Mouse (Mus musculus) liver, postnatal 0 days (tissue): ENCODE measurements at regions not wholly inside any gene's neighbourhood (a gene's known extent, or its start where the extent isn't known, plus 50 kb on each side); places are given as distances from the start of the nearest gene placed in this dataset.

Experiments used
- ATAC-seq: fragments of 200-750 bp; cut with Nextera tagmentation; 2 replicates; pipeline ENCODE4 v1.8.0; 2017; ENCODE audit warnings: mild to moderate bottlenecking, moderate library complexity
- DNase-seq: peaks from one replicate; pipeline ENCODE4 v3.0.0-alpha.2; 2016
- H3K27ac ChIP-seq: fragments of 300-500 bp; sonication (generic); 2 replicates; pipeline ENCODE4 v1.5.1; 2014; ENCODE audit warnings: antibody characterized with exemption, moderate library complexity, mild to moderate bottlenecking, low read depth
- H3K27me3 ChIP-seq: fragments of 300-500 bp; sonication (generic); 2 replicates; pipeline ENCODE4 v1.6.1; 2014; ENCODE audit warnings: low read length, control low read depth, mixed read lengths; ENCODE audit not compliant: insufficient read depth
- H3K36me3 ChIP-seq: fragments of 300-500 bp; sonication (generic); replicated peaks from 2 replicates; pipeline ENCODE4 v1.6.1; 2014; ENCODE audit warnings: mild to moderate bottlenecking, control low read depth, low read length, moderate library complexity, mixed read lengths; ENCODE audit not compliant: insufficient read depth
- H3K4me1 ChIP-seq: fragments of 300-500 bp; sonication (generic); 2 replicates; pipeline ENCODE4 v1.6.1; 2014; ENCODE audit warnings: antibody characterized with exemption, mild to moderate bottlenecking, control low read depth; ENCODE audit not compliant: insufficient read depth
- H3K4me2 ChIP-seq: fragments of 300-500 bp; sonication (generic); 2 replicates; pipeline ENCODE4 v1.6.1; 2014; ENCODE audit warnings: low read depth, mild to moderate bottlenecking, low read length, moderate library complexity, mixed read lengths
- H3K4me3 ChIP-seq: fragments of 300-500 bp; sonication (generic); 2 replicates; pipeline ENCODE4 v1.5.1; 2014; ENCODE audit warnings: low read depth, low read length
- H3K9ac ChIP-seq: fragments of 300-500 bp; sonication (generic); replicated peaks from 2 replicates; pipeline ENCODE4 v1.6.1; 2014; ENCODE audit warnings: mild to moderate bottlenecking, moderate library complexity
- H3K9me3 ChIP-seq: fragments of 300-500 bp; sonication (generic); 2 replicates; pipeline ENCODE4 v1.6.1; 2016; ENCODE audit warnings: mild to moderate bottlenecking, control low read depth, low read length, mixed read lengths
- CTCF ChIP-seq: sonication (generic); IDR thresholded peaks from 2 replicates; pipeline ENCODE4 v1.5.1; 2016; ENCODE audit warnings: antibody characterized with exemption, low read depth
- EP300 ChIP-seq: IDR thresholded peaks from 2 replicates; pipeline ENCODE4 v1.6.1; 2016; ENCODE audit warnings: antibody characterized with exemption, low read depth, mild to moderate bottlenecking
- WGBS: fragments of 180-500 bp; shearing (Covaris S2); extraction: QIAGEN DNeasy Blood & Tissue Kit; methylation state at CpG from one replicate; pipeline ENCODE4 v1.1.7; 2014; ENCODE audit not compliant: insufficient replicate concordance; 5-methylcytosine and 5-hydroxymethylcytosine counted together

- Histone ChIP-seq H3K9ac (no peak overlapping the region), H3K9me3 (no peaks in the 10 kb centered on the region), H3K4me1 (no peaks in the 10 kb centered on the region), H3K36me3 (no peaks in the 10 kb centered on the region), H3K27ac (no peak overlapping the region), H3K4me2 (no peak overlapping the region), H3K27me3 (no peaks in the 10 kb centered on the region), H3K4me3 (no peak overlapping the region)
- TF ChIP-seq CTCF (no peak), EP300 (no peak)
- ATAC-seq (no peak), DNase-seq (no peak)
- 54% methylated on average over 7 of the region's 7 CpGs for WGBS
These were observed 295.6 kb upstream of the Veph1 start for GRCm38 (mm10) chr3:66592259-66592658.

DNA sequence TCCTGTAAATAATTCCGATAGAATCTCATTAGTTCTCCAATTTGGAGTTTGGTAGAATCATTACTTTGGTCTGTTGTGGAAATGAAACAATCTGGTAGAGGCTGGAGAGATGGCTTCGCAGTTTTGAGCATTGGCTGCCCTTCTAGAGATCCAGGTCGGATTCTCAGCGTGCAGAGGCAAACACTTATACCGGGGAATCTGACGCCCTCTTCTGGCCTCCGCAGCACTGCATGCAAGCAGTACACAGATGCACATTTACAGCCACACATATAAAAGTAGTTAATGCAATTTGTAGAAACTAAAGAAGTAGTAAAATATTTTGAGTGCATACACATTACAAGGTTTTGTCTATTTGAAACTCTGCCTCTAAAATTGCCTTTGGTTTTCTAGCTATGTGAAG is 294.1 kb upstream of the Veph1 start:
- Histone ChIP-seq H3K27ac (no peak overlapping the region), H3K9me3 (no peaks in the 10 kb centered on the region), H3K4me1 (no peaks in the 10 kb centered on the region), H3K4me3 (no peak overlapping the region), H3K9ac (no peak overlapping the region), H3K4me2 (no peak overlapping the region), H3K27me3 (no peaks in the 10 kb centered on the region), H3K36me3 (no peaks in the 10 kb centered on the region)
- DNase-seq (no peak), ATAC-seq (no peak)
- 63% methylated on average over 7 of the region's 7 CpGs for WGBS
- no peak for TF ChIP-seq CTCF
- no peak for TF ChIP-seq EP300

- no peak overlapping the region for H3K4me2 ChIP-seq
- ATAC-seq (no peak), DNase-seq (no peak)
- WGBS: 69% methylated on average over 4 of the region's 4 CpGs
- no peaks in the 10 kb centered on the region for H3K9me3 ChIP-seq
- H3K4me3 ChIP-seq: no peak overlapping the region
- TF ChIP-seq EP300 (no peak), CTCF (no peak)
- H3K27me3 ChIP-seq: no peaks in the 10 kb centered on the region
- no peaks in the 10 kb centered on the region for H3K36me3 ChIP-seq
- H3K27ac ChIP-seq: no peak overlapping the region
- H3K4me1 ChIP-seq: no peaks in the 10 kb centered on the region
- no peak overlapping the region for H3K9ac ChIP-seq
These were observed 292.8 kb upstream of the Veph1 start for GRCm38 (mm10) chr3:66589483-66589882.

GRCm38 (mm10) chr3:66584831-66585230 is 288.2 kb upstream of the Veph1 start:
- Histone ChIP-seq H3K4me3 (no peak overlapping the region), H3K4me2 (no peak overlapping the region), H3K9ac (no peak overlapping the region), H3K27ac (no peak overlapping the region), H3K9me3 (no peaks in the 10 kb centered on the region), H3K4me1 (no peaks in the 10 kb centered on the region), H3K36me3 (no peaks in the 10 kb centered on the region), H3K27me3 (no peaks in the 10 kb centered on the region)
- DNase-seq (no peak), ATAC-seq (no peak)
- TF ChIP-seq CTCF: no peak
- TF ChIP-seq EP300: no peak
- WGBS: 81% methylated on average over 9 of the region's 9 CpGs

GRCm38 (mm10) chr3:66584101-66584500 is 287.5 kb upstream of the Veph1 start:
- H3K27ac ChIP-seq: no peak overlapping the region
- no peak overlapping the region for H3K9ac ChIP-seq
- H3K9me3 ChIP-seq: no peaks in the 10 kb centered on the region
- H3K4me1 ChIP-seq: no peaks in the 10 kb centered on the region
- TF ChIP-seq CTCF (no peak), EP300 (no peak)
- no peak overlapping the region for H3K4me2 ChIP-seq
- H3K36me3 ChIP-seq: no peaks in the 10 kb centered on the region
- no peaks in the 10 kb centered on the region for H3K27me3 ChIP-seq
- ATAC-seq: no peak
- no peak for DNase-seq
- WGBS: 82% methylated on average over 5 of the region's 5 CpGs
- H3K4me3 ChIP-seq: no peak overlapping the region

- peak; percentile 47 for DNase-seq
- Histone ChIP-seq H3K4me2 (no peak overlapping the region), H3K27ac (peak overlapping the region; percentile 29; the same call in 1 of the 2 replicates), H3K27me3 (no peaks in the 10 kb centered on the region), H3K4me3 (no peak overlapping the region), H3K4me1 (0 out of 2 replicates have a peak, but pooled peaks cover 2% of the 10 kb centered on the region), H3K36me3 (no peaks in the 10 kb centered on the region), H3K9me3 (no peaks in the 10 kb centered on the region), H3K9ac (no peak overlapping the region)
- WGBS: 50% methylated on average over 1 of the region's 1 CpGs
- TF ChIP-seq CTCF (no peak), EP300 (no peak)
- peak; percentile 100 for ATAC-seq
These were observed 280.0 kb upstream of the Veph1 start for GRCm38 (mm10) chr3:66576659-66577058.

DNA sequence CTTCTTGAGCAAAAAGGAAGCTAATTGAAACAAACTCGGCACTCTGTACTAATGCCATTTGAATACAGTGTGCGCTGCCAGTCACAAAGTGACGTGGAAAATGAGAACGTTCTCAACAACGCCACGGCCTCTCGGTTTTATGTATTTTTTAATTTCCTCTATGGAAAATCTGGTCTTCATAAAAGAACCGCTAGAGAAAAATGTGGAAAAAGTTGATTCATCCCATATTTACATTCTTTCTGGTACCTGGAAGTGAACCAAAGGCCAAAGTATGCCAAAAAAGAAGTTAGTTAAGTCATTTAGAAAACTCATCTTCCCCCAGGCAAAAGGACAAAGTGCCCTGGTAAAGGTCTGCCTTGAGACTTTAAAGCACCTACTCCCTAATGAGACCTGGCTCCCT is 277.7 kb upstream of the Veph1 start:
- H3K9ac ChIP-seq: no peak overlapping the region
- WGBS: 82% methylated on average over 8 of the region's 8 CpGs
- DNase-seq (no peak), ATAC-seq (no peak)
- no peak overlapping the region for H3K4me3 ChIP-seq
- H3K27me3 ChIP-seq: no peaks in the 10 kb centered on the region
- no peak overlapping the region for H3K4me2 ChIP-seq
- TF ChIP-seq CTCF (no peak), EP300 (no peak)
- 0 out of 2 replicates have a peak, but pooled peaks cover 2% of the 10 kb centered on the region for H3K4me1 ChIP-seq
- no peaks in the 10 kb centered on the region for H3K36me3 ChIP-seq
- H3K27ac ChIP-seq: no peak overlapping the region
- no peaks in the 10 kb centered on the region for H3K9me3 ChIP-seq
